Mouse (Mus musculus) forebrain, postnatal 0 days (tissue): ENCODE data around the gene Pgam2. TPM values are rescaled to one million over a fixed set of nuclear protein-coding genes. Genes with fewer than 3 reads are reported as not detected.

ENCODE experiments used
- ATAC-seq: fragments of 200-750 bp; cut with Nextera tagmentation; 2 replicates; pipeline ENCODE4 v1.8.0; 2017; ENCODE audit warnings: mild to moderate bottlenecking, moderate library complexity
- DNase-seq: peaks from one replicate; pipeline ENCODE4 v3.0.0-alpha.2; 2015
- H3K27ac ChIP-seq: fragments of 300-500 bp; sonication (generic); 2 replicates; pipeline ENCODE4 v1.5.1; 2014; ENCODE audit warnings: low read depth, mild to moderate bottlenecking, antibody characterized with exemption, low read length, moderate library complexity, mixed read lengths
- H3K27me3 ChIP-seq: fragments of 300-500 bp; sonication (generic); 2 replicates; pipeline ENCODE4 v1.6.1; 2014; ENCODE audit warnings: mild to moderate bottlenecking, low read length, mixed read lengths; ENCODE audit not compliant: insufficient read depth
- H3K36me3 ChIP-seq: fragments of 300-500 bp; sonication (generic); 2 replicates; pipeline ENCODE4 v1.6.1; 2014; ENCODE audit warnings: mild to moderate bottlenecking, moderate library complexity; ENCODE audit not compliant: insufficient read depth
- H3K4me1 ChIP-seq: fragments of 300-500 bp; sonication (generic); 2 replicates; pipeline ENCODE4 v1.6.1; 2014; ENCODE audit warnings: antibody characterized with exemption; ENCODE audit not compliant: insufficient read depth
- H3K4me2 ChIP-seq: fragments of 300-500 bp; sonication (generic); 2 replicates; pipeline ENCODE4 v1.6.1; 2014; ENCODE audit warnings: low read depth, mild to moderate bottlenecking, moderate library complexity
- H3K4me3 ChIP-seq: fragments of 300-500 bp; sonication (generic); 2 replicates; pipeline ENCODE4 v1.5.1; 2014; ENCODE audit warnings: low read depth, low read length, mixed read lengths
- H3K9ac ChIP-seq: fragments of 300-500 bp; sonication (generic); 2 replicates; pipeline ENCODE4 v1.6.1; 2014; ENCODE audit warnings: mild to moderate bottlenecking
- H3K9me3 ChIP-seq: fragments of 300-500 bp; sonication (generic); 2 replicates; pipeline ENCODE4 v1.6.1; 2016; ENCODE audit warnings: low read length
- CTCF ChIP-seq: sonication (generic); IDR thresholded peaks from 2 replicates; pipeline ENCODE4 v1.5.1; 2016; ENCODE audit warnings: antibody characterized with exemption, control low read depth, low read depth
- WGBS: fragments of 180-500 bp; shearing (Covaris S2); extraction: QIAGEN DNeasy Blood & Tissue Kit; methylation state at CpG from one replicate; pipeline ENCODE4 v1.1.7; 2014; 5-methylcytosine and 5-hydroxymethylcytosine counted together
- polyA plus RNA-seq: library from polyadenylated mRNA; unstranded; fragments of >200 nt; fragmentation: Nextera tagmentation; extraction: Ambion mirVana; gene quantifications from 2 replicates; pipeline ENCODE4 v1.2.1, GENCODE M21; 2015
- total RNA-seq: library from RNA; depleted of rRNA; stranded (reverse); fragments of >200 nt; gene quantifications from 2 replicates; pipeline ENCODE4 v1.2.3, GENCODE M21; 2014

Pgam2 gene
- total and polyA plus RNA-seq, 2 experiments from 2014 or later, result 0.38 to 3.5 TPM

DNA sequence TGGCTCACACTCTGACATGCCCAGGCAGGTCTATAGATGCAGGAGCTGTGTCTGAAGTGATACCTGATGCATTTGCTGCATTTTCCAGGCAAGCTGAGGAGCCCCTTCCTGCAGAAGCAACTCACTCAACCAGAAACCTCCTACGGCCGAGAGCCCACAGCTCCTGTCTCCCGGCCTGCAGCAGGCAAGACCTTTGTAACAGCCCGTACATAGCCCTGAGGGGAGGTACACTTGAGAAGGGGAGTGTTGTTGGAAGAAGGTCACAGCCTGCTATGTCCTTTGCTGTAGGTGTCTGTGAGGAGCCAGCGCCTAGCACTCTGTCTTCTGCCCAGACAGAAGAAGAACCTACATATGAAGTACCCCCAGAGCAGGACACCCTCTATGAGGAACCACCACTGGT lies 5.6 kb downstream of the Pgam2 start:
- 96% methylated on average over 5 of the region's 5 CpGs for WGBS
- ATAC-seq (no peak), DNase-seq (no peak)
- no peak overlapping the region for H3K9ac ChIP-seq
- no peak for TF ChIP-seq CTCF
- no peak overlapping the region for H3K4me3 ChIP-seq
- peaks cover 74% of the 10 kb centered on the region for H3K36me3 ChIP-seq
- H3K27ac ChIP-seq, result no peak overlapping the region
- H3K9me3 ChIP-seq, result no peaks in the 10 kb centered on the region
- H3K4me1 ChIP-seq, result no peaks in the 10 kb centered on the region
- H3K27me3 ChIP-seq, result no peaks in the 10 kb centered on the region
- no peak overlapping the region for H3K4me2 ChIP-seq

DNA sequence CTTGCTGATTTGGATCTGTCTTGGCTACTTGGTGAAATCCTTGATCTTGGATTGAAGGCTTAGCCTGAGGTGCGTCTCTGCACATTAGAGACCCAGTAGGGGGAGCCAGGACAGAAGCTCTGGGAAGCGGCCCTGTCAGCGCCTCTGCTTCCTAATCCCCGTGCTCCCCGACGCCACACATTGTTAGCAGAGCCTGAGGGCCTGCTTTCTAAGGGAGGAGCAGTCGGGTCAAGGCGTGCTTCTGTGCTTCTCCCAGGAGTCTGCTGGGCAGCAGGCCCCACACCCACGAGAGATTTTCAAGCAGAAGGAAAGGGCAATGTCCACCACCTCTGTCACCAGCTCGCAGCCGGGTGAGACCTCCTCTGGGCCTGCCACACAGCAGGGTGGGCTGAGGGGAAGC lies 6.2 kb downstream of the Pgam2 start:
- no peak overlapping the region for H3K9ac ChIP-seq
- no peaks in the 10 kb centered on the region for H3K9me3 ChIP-seq
- no peak for ATAC-seq
- H3K27ac ChIP-seq, result no peak overlapping the region
- no peak for DNase-seq
- H3K4me2 ChIP-seq, result no peak overlapping the region
- H3K27me3 ChIP-seq, result no peaks in the 10 kb centered on the region
- 74% methylated on average over 11 of the region's 11 CpGs for WGBS
- TF ChIP-seq CTCF, result no peak
- no peak overlapping the region for H3K4me3 ChIP-seq
- H3K4me1 ChIP-seq, result no peaks in the 10 kb centered on the region
- H3K36me3 ChIP-seq, result peaks cover 80% of the 10 kb centered on the region

- no peak for DNase-seq
- Histone ChIP-seq H3K36me3 (peaks cover 84% of the 10 kb centered on the region), H3K9me3 (no peaks in the 10 kb centered on the region), H3K4me2 (no peak overlapping the region), H3K4me1 (no peaks in the 10 kb centered on the region), H3K27ac (no peak overlapping the region), H3K27me3 (no peaks in the 10 kb centered on the region), H3K9ac (no peak overlapping the region), H3K4me3 (no peak overlapping the region)
- no peak for ATAC-seq
- WGBS, result 88% methylated on average over 15 of the region's 15 CpGs
- no peak for TF ChIP-seq CTCF
Measured at GRCm38 (mm10) chr11:5796939-5797338, 6.6 kb downstream of the Pgam2 start.

DNA sequence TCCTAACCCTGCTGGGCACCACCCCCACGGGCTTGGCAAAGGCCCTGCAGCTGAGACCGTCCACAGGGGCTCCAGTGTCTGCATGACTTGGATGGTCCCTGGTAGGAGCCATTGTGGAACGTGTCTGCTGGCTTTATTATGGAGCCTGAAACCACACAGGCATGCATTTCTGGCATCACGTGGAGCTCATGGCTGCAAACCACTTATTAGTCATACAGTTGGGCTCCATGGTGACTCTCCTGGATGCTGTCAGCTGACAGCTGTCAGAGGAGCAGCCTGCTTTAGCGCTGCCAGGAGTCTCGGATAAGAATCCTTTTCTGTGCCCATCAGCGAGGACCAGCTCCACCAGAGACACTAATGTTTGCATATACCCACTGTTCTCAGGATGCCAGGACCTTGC lies 7.8 kb downstream of the Pgam2 start:
- no peaks in the 10 kb centered on the region for H3K27me3 ChIP-seq
- no peak overlapping the region for H3K4me3 ChIP-seq
- TF ChIP-seq CTCF, result no peak
- peak overlapping the region; percentile 45; the same call in 1 of the 2 replicates for H3K27ac ChIP-seq
- no peaks in the 10 kb centered on the region for H3K4me1 ChIP-seq
- H3K9me3 ChIP-seq, result no peaks in the 10 kb centered on the region
- DNase-seq (peak; percentile 61), ATAC-seq (peak; percentile 75)
- peaks cover 80% of the 10 kb centered on the region for H3K36me3 ChIP-seq
- H3K9ac ChIP-seq, result no peak overlapping the region
- no peak overlapping the region for H3K4me2 ChIP-seq
- WGBS, result 68% methylated on average over 7 of the region's 7 CpGs

DNA sequence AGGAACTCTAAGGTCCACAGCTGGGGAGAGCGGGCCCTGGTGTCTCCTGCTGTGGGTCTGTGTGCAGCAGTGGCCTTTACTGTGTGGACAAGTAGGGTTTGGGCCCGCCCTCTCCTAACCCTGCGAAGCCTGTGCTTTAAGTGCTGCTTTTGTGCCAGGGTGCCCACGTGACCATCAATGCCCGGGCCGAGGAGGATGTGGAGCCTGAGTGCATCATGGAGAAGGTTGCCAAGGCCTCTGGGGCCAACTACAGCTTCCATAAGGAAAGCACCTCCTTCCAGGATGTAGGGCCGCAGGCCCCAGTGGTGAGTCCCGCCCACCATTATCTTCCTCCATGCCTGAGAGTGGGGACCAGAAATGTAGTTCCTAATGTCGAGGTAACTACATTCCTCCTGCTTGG lies 8.2 kb downstream of the Pgam2 start:
- Histone ChIP-seq H3K9ac (no peak overlapping the region), H3K4me2 (no peak overlapping the region), H3K9me3 (no peaks in the 10 kb centered on the region), H3K36me3 (peaks cover 78% of the 10 kb centered on the region), H3K4me1 (no peaks in the 10 kb centered on the region), H3K27ac (peak overlapping the region; percentile 45; the same call in 1 of the 2 replicates), H3K4me3 (no peak overlapping the region), H3K27me3 (no peaks in the 10 kb centered on the region)
- no peak for TF ChIP-seq CTCF
- 83% methylated on average over 9 of the region's 9 CpGs for WGBS
- ATAC-seq (no peak), DNase-seq (no peak)

- H3K9me3 ChIP-seq, result no peaks in the 10 kb centered on the region
- no peak for ATAC-seq
- no peak overlapping the region for H3K4me2 ChIP-seq
- H3K4me1 ChIP-seq, result peaks cover 20% of the 10 kb centered on the region
- WGBS, result 92% methylated on average over 1 of the region's 1 CpGs
- H3K9ac ChIP-seq, result no peak overlapping the region
- no peaks in the 10 kb centered on the region for H3K27me3 ChIP-seq
- H3K36me3 ChIP-seq, result peaks cover 34% of the 10 kb centered on the region
- no peak overlapping the region for H3K4me3 ChIP-seq
- no peak for DNase-seq
- TF ChIP-seq CTCF, result no peak
- H3K27ac ChIP-seq, result no peak overlapping the region
Measured at GRCm38 (mm10) chr11:5790431-5790830, 13.1 kb downstream of the Pgam2 start.

- WGBS, result 89% methylated on average over 3 of the region's 3 CpGs
- no peak overlapping the region for H3K27ac ChIP-seq
- H3K4me2 ChIP-seq, result peak overlapping the region; percentile 80
- H3K9ac ChIP-seq, result no peak overlapping the region
- no peak for ATAC-seq
- TF ChIP-seq CTCF, result no peak
- peaks cover 20% of the 10 kb centered on the region for H3K4me1 ChIP-seq
- H3K27me3 ChIP-seq, result no peaks in the 10 kb centered on the region
- DNase-seq, result no peak
- H3K36me3 ChIP-seq, result peaks cover 28% of the 10 kb centered on the region
- H3K4me3 ChIP-seq, result no peak overlapping the region
- H3K9me3 ChIP-seq, result no peaks in the 10 kb centered on the region
Measured at GRCm38 (mm10) chr11:5789754-5790333, 13.7 kb downstream of the Pgam2 start.
